Mouse (Mus musculus) forebrain, embryonic 12.5 days (tissue): ENCODE results near the gene Qrich2. TPM values are rescaled to one million over a fixed set of nuclear protein-coding genes. Genes with fewer than 3 reads are reported as not detected.
A peak's percentile ranks its signal among the peaks of the same experiment; 100 is the strongest.
"Not testable (repeated sequence)": the region's sequence is repeated elsewhere in the genome, so short reads cannot be mapped to it uniquely, and the experiment has no call there.

Experiments
- ATAC-seq: fragments of 200-750 bp; cut with Nextera tagmentation; 2 replicates; pipeline ENCODE4 v1.8.0; 2017; ENCODE audit warnings: moderate TSS enrichment; ENCODE audit not compliant: low FRiP score
- H3K27ac ChIP-seq: fragments of 300-500 bp; sonication (generic); 2 replicates; pipeline ENCODE4 v1.5.1; 2016; ENCODE audit warnings: mild to moderate bottlenecking
- H3K27me3 ChIP-seq: fragments of 300-500 bp; sonication (generic); 2 replicates; pipeline ENCODE4 v1.6.1; 2016; ENCODE audit warnings: mild to moderate bottlenecking
- H3K36me3 ChIP-seq: fragments of 300-500 bp; sonication (generic); replicated peaks from 2 replicates; pipeline ENCODE4 v1.6.1; 2016; ENCODE audit warnings: mild to moderate bottlenecking
- H3K4me1 ChIP-seq: fragments of 300-500 bp; sonication (generic); 2 replicates; pipeline ENCODE4 v1.6.1; 2016
- H3K4me2 ChIP-seq: fragments of 300-500 bp; sonication (generic); 2 replicates; pipeline ENCODE4 v1.6.1; 2016; ENCODE audit warnings: mild to moderate bottlenecking, moderate library complexity
- H3K4me3 ChIP-seq: fragments of 300-500 bp; sonication (generic); replicated peaks from 2 replicates; pipeline ENCODE4 v1.5.1; 2016; ENCODE audit warnings: mild to moderate bottlenecking
- H3K9ac ChIP-seq: fragments of 300-500 bp; sonication (generic); 2 replicates; pipeline ENCODE4 v1.6.1; 2016; ENCODE audit warnings: mild to moderate bottlenecking
- H3K9me3 ChIP-seq: fragments of 300-500 bp; sonication (generic); 2 replicates; pipeline ENCODE4 v1.6.1; 2016
- WGBS: fragments of 180-500 bp; shearing (Covaris S2); methylation state at CpG from one replicate; pipeline ENCODE4 v1.1.7; 2016; 5-methylcytosine and 5-hydroxymethylcytosine counted together
- polyA plus RNA-seq: library from polyadenylated mRNA; unstranded; fragments of >200 nt; fragmentation: Nextera tagmentation; extraction: Ambion mirVana; gene quantifications from 2 replicates; pipeline ENCODE4 v1.2.1, GENCODE M21; 2016

The Qrich2 gene
- polyA plus RNA-seq, 1 experiment from 2014 or later: not detected

- Histone ChIP-seq H3K4me1 (peaks cover 8% of the 10 kb centered on the region; the same call in 1 of the 2 replicates), H3K4me2 (peak overlapping the region; percentile 37), H3K27me3 (no peaks in the 10 kb centered on the region), H3K9ac (no peak overlapping the region), H3K4me3 (no peak overlapping the region), H3K27ac (no peak overlapping the region), H3K9me3 (no peaks in the 10 kb centered on the region), H3K36me3 (no peaks in the 10 kb centered on the region)
- WGBS: 62% methylated on average over 6 of the region's 6 CpGs
- ATAC-seq: no peak
These were observed 33.0 kb upstream of the Qrich2 start for GRCm38 (mm10) chr11:116499018-116499417.

DNA sequence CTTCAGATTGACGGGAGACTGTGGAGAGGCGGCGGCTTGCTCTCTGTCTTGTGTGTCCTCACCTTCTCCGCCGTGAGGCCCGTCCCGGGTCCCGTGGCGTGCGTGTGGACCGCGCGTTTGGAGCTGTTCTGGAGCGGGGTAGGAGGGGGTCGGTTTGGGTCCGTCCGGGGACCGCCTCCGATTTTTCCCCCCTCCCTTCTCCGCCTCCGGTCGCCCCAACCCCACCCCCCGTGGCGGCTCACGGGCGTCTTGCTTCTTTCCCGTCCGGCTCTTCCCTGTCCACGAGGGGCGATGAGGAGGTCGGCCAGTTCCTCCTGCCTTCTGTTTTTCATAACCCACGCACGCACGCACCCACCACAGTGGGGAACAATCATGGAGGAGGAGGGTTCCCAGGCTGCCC, 32.6 kb upstream of the Qrich2 start:
- 32% methylated on average over 34 of the region's 34 CpGs for WGBS
- Histone ChIP-seq H3K4me3 (0 out of 2 replicates have a peak overlapping the region, but pooled peaks have one; percentile 3), H3K4me1 (peaks cover 10% of the 10 kb centered on the region), H3K9ac (no peak overlapping the region), H3K4me2 (peak overlapping the region; percentile 37), H3K9me3 (no peaks in the 10 kb centered on the region), H3K27ac (no peak overlapping the region), H3K36me3 (no peaks in the 10 kb centered on the region), H3K27me3 (no peaks in the 10 kb centered on the region)
- no peak for ATAC-seq

DNA sequence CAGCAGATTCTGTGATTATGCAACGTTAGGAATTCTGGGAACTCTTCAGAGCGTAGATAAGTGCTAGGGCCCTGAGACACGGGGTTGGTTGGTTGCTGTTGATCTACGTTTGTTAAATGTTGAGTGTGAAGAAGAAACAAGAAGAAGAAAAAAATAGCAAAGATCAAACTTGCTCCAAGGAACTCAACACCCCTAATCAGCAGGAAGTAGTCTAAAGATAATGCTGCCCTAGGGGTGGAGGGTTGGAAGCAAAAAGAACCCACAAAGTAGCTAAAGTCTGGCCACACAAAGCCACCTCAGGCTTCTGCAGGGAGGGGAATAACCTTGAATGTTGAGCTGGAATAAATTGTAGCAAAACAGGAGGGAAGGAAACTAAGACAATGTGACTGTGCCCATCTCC, 31.3 kb upstream of the Qrich2 start:
- Histone ChIP-seq H3K4me1 (peaks cover 10% of the 10 kb centered on the region), H3K4me2 (no peak overlapping the region), H3K27me3 (no peaks in the 10 kb centered on the region), H3K27ac (no peak overlapping the region), H3K4me3 (no peak overlapping the region), H3K9me3 (no peaks in the 10 kb centered on the region), H3K36me3 (no peaks in the 10 kb centered on the region), H3K9ac (no peak overlapping the region)
- WGBS: 85% methylated on average over 4 of the region's 4 CpGs
- ATAC-seq: no peak

GRCm38 (mm10) chr11:116494474-116495174, 28.6 kb upstream of the Qrich2 start:
- peaks cover 11% of the 10 kb centered on the region for H3K4me1 ChIP-seq
- H3K4me3 ChIP-seq: no peak overlapping the region
- H3K9ac ChIP-seq: no peak overlapping the region
- H3K27me3 ChIP-seq: 0 out of 2 replicates have a peak, but pooled peaks cover 4% of the 10 kb centered on the region
- no peak overlapping the region for H3K27ac ChIP-seq
- no peaks in the 10 kb centered on the region for H3K36me3 ChIP-seq
- WGBS: 70% methylated on average over 13 of the region's 13 CpGs
- no peaks in the 10 kb centered on the region for H3K9me3 ChIP-seq
- ATAC-seq: no peak
- H3K4me2 ChIP-seq: no peak overlapping the region

DNA sequence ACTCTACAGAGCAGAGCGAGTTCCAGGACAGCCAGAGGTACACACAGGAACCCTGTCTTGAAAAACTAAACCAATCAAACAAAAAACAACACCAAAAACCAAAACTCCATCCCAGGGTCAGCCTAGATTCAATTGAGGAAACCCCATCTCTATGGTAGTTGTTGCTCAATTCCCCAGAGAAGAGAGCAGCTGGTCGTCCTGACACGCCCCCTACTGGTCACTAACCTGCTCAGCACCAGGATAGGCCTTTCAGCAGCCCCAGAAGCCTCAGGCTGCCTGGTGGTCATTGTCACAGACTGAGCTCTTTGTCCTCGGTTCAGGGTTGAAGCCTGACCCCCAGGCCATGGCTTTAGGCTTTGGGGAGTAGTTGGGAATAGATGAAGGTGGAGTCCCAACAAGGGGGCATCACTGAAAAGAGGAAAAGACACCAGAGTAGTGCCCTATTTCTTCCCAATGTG, 27.8 kb upstream of the Qrich2 start, which contains the start of gene Prpsap1:
TSS of gene Prpsap1 (minus strand) at position 408 of the 458 bp plus-strand sequence.
- no peak within 1 kb of the TSS for H3K27ac ChIP-seq
- H3K9me3 ChIP-seq: no peaks in the 10 kb centered on the region
- H3K36me3 ChIP-seq: no peaks in the 10 kb centered on the region
- 0 out of 2 replicates have a peak, but pooled peaks cover 4% of the 10 kb centered on the region for H3K27me3 ChIP-seq
- H3K9ac ChIP-seq: no peak within 1 kb of the TSS
- H3K4me1 ChIP-seq: peaks cover 16% of the 10 kb centered on the region
- H3K4me2 ChIP-seq: no peak within 1 kb of the TSS
- no peak for ATAC-seq
- H3K4me3 ChIP-seq: no peak within 1 kb of the TSS
- 22% methylated on average over 4 of the region's 4 CpGs for WGBS

DNA sequence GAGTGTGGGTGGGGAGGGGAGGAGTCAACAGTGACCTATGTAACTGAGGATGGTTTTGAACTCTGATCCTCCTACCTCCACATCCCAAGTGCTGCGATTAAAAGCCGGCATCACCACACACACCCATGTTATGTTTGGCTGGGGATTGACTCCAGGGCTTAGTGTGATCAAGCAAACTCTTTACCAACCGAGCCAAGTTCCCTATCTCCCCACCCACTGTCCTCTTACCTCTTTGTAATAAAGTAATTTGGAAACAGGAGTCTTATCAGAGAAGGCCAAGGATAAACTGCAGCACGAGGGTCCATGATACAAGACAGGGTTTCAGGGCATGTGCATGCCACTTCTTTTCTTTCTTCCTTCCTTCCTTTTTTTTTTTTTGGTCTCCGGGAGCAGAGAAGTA, 27.1 kb upstream of the Qrich2 start:
- Histone ChIP-seq H3K27me3 (0 out of 2 replicates have a peak, but pooled peaks cover 4% of the 10 kb centered on the region), H3K9me3 (no peaks in the 10 kb centered on the region), H3K36me3 (no peaks in the 10 kb centered on the region), H3K4me3 (no peak overlapping the region), H3K4me2 (no peak overlapping the region), H3K27ac (no peak overlapping the region), H3K4me1 (peaks cover 19% of the 10 kb centered on the region), H3K9ac (no peak overlapping the region)
- 85% methylated on average over 5 of the region's 5 CpGs for WGBS
- no peak for ATAC-seq

DNA sequence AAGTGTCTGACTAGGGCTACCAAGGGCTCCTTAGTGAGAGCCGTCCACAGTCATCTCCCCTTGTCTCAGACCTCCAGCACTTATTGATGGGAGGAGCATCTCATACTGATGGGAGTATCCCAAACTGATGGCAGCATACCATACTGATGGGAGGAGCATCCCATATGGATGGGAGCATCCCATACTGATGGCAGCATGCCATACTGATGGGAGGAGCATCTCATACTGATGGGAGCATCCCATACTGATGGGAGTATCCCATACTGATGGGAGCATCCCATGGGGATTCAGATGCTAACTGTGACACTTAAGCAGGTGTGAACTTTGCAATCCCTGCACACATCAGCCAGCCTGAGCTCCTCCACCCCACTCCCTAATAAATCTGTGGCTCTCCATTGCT, 26.5 kb upstream of the Qrich2 start:
- 77% methylated on average over 1 of the region's 1 CpGs for WGBS
- peaks cover 19% of the 10 kb centered on the region for H3K4me1 ChIP-seq
- ATAC-seq: not testable (repeated sequence)

GRCm38 (mm10) chr11:116491338-116491737, 25.3 kb upstream of the Qrich2 start:
- 0 out of 2 replicates have a peak, but pooled peaks cover 4% of the 10 kb centered on the region for H3K27me3 ChIP-seq
- no peak overlapping the region for H3K4me3 ChIP-seq
- peaks cover 19% of the 10 kb centered on the region for H3K4me1 ChIP-seq
- no peak overlapping the region for H3K27ac ChIP-seq
- no peak overlapping the region for H3K4me2 ChIP-seq
- no peaks in the 10 kb centered on the region for H3K9me3 ChIP-seq
- 72% methylated on average over 6 of the region's 6 CpGs for WGBS
- ATAC-seq: no peak
- H3K36me3 ChIP-seq: peaks cover 15% of the 10 kb centered on the region
- no peak overlapping the region for H3K9ac ChIP-seq

More for the DNA sequence above, 26.5 kb upstream of the Qrich2 start:
- H3K9ac ChIP-seq, H3K4me3 ChIP-seq, H3K4me2 ChIP-seq, H3K27me3 ChIP-seq, H3K27ac ChIP-seq, H3K36me3 ChIP-seq, H3K9me3 ChIP-seq: not testable (repeated sequence)

- H3K4me1 ChIP-seq: peaks cover 19% of the 10 kb centered on the region
- under 1% methylated on average over 57 of the region's 62 CpGs for WGBS
- no peaks in the 10 kb centered on the region for H3K9me3 ChIP-seq
- peak overlapping the region; percentile 75 for H3K4me2 ChIP-seq
- peaks cover 24% of the 10 kb centered on the region for H3K36me3 ChIP-seq
- peak overlapping the region; percentile 95 for H3K27ac ChIP-seq
- H3K9ac ChIP-seq: peak overlapping the region; percentile 96
- 0 out of 2 replicates have a peak, but pooled peaks cover 4% of the 10 kb centered on the region for H3K27me3 ChIP-seq
- ATAC-seq: peak; percentile 94
- H3K4me3 ChIP-seq: peak overlapping the region; percentile 99
These were observed 24.4 kb upstream of the Qrich2 start for GRCm38 (mm10) chr11:116490232-116491107.

DNA sequence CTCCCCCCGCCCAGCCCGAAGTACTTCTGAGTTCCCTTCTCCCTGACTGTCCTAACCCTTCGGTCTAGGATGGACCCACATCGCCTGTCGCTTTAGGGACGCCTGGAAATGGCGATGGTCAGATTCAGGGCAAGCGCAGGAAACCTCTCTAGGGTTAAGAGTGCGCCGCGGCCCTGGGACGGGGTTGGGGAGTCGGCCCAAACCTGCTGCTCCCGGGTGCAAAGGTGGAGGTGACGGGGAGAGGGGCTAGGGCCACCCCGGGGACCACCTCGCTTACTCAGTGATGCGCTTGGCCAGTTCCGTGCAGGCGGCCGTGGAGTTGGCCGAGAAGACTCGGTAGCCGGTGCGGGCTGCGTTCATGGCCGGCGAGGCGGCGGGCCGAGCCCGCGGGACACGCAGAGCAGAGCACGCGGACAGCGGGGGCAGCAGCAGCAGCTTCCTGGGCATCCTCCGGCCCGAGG, 23.8 kb upstream of the Qrich2 start:
- Histone ChIP-seq H3K27ac (peak overlapping the region; percentile 95), H3K4me3 (peak overlapping the region; percentile 99), H3K36me3 (peaks cover 31% of the 10 kb centered on the region), H3K27me3 (0 out of 2 replicates have a peak, but pooled peaks cover 4% of the 10 kb centered on the region), H3K9ac (peak overlapping the region; percentile 96), H3K4me1 (peaks cover 15% of the 10 kb centered on the region), H3K9me3 (no peaks in the 10 kb centered on the region), H3K4me2 (peak overlapping the region; percentile 75)
- 0% methylated on average over 39 of the region's 39 CpGs for WGBS
- ATAC-seq: peak; percentile 67

DNA sequence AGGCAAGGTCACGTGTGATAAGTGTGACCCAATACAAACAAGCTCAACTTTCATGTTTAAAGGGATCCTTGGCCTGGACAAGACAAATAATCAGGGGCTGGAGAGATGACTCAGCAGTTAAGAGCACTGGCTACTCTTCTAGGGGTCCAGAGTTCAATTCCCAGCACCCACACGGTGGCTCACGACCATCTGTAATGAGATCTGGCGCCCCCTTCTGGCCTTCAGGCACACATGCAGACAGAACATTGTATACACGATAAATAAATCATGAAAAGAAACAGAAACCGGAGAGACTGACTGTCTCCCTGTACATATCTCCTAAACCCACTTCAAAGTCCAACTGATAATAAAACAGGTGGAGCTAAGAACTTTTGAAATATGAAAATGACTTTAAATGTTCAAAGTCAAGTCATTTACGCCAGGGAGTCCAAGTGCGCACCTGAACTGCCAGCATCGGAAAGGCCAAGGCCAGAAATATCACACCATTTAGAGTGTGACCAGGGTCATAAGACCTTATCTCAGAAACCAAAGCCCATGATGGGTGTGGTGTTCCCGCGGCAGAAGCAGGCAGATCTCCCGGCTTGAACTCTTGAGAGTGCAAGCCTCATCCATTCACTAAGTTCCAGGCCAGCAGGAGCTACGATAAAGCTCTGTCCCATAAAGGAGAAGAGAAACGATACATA, 22.8 kb upstream of the Qrich2 start:
- 69% methylated on average over 14 of the region's 14 CpGs for WGBS
- peak overlapping the region; percentile 99 for H3K4me3 ChIP-seq
- peaks cover 12% of the 10 kb centered on the region for H3K4me1 ChIP-seq
- no peak for ATAC-seq
- H3K9ac ChIP-seq: peak overlapping the region; percentile 96
- H3K27me3 ChIP-seq: 0 out of 2 replicates have a peak, but pooled peaks cover 4% of the 10 kb centered on the region
- no peak overlapping the region for H3K27ac ChIP-seq
- H3K4me2 ChIP-seq: peak overlapping the region; percentile 75
- peaks cover 40% of the 10 kb centered on the region for H3K36me3 ChIP-seq
- no peaks in the 10 kb centered on the region for H3K9me3 ChIP-seq

GRCm38 (mm10) chr11:116488207-116488606, 22.2 kb upstream of the Qrich2 start:
- ATAC-seq: no peak
- Histone ChIP-seq H3K4me1 (peaks cover 12% of the 10 kb centered on the region), H3K4me2 (no peak overlapping the region), H3K9ac (no peak overlapping the region), H3K27me3 (0 out of 2 replicates have a peak, but pooled peaks cover 4% of the 10 kb centered on the region), H3K36me3 (peaks cover 46% of the 10 kb centered on the region), H3K27ac (no peak overlapping the region), H3K4me3 (no peak overlapping the region), H3K9me3 (no peaks in the 10 kb centered on the region)
